Mouse (Mus musculus): ENCODE results near the gene Ssx2ip. TPM values are rescaled to one million over a fixed set of nuclear protein-coding genes. Genes with fewer than 3 reads are reported as not detected.

Ssx2ip gene
- polyA plus RNA-seq, 1 experiment from 2014 or later = 41.5 TPM

DNA sequence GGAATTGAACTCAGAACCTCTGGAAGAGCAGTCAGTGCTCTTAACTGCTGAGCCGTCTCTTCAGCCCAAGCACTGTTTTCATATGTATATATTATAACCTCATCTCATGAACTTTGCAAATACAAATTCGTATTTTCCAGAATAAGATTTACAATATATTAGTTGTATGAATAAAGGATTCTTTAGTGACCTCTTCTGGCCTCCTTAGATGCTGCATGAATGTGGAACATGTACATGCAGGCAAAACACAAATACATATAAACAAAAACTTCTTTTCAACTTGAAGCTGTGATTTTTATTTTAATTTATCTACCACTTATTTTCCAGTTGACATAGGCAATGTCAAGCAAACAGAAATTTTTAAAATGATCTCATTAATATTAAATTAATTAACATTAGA lies 77.6 kb downstream of the Ssx2ip start:
- 82% methylated on average over 2 of the region's 2 CpGs for whole genome bisulfite sequencing

DNA sequence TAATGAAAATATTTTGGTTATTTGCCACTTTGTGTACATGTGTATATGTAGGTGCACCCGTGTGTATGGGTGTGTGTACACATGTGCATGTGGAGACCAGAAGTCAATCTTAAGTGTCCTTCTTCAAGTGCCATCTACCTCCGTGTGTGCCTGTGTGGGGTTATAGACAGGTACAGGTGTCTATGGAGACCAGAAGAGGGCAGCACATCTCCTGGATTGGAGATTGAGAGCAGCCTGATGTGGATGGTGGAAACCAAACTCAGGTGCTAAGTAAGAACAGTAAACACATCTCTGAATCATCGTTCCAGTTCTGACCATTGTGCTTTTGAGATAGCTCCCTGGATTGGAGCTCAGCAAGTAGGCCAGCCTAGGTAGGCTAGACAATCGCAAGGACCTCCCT lies 82.0 kb downstream of the Ssx2ip start:
- DNase-seq (ENCODE audit: extremely low spot score, low spot score) = no peak

More for the DNA sequence above, 77.6 kb downstream of the Ssx2ip start:
- Histone ChIP-seq H3K9me3 (no peaks in the 10 kb centered on the region), H3K27me3 (ENCODE audit: poor library complexity, severe bottlenecking) (no peaks in the 10 kb centered on the region), H3K4me3 (no peak overlapping the region), H3K36me3 (replicated peaks) (0 out of 2 replicates have a peak, but pooled peaks cover 4% of the 10 kb centered on the region), H3K4me1 (no peaks in the 10 kb centered on the region), H3K27ac (no peak overlapping the region)
- DNase-seq (ENCODE audit: extremely low spot score, low spot score) = no peak

More for the DNA sequence above, 82.0 kb downstream of the Ssx2ip start:
- Histone ChIP-seq H3K9me3 (no peaks in the 10 kb centered on the region), H3K4me1 (no peaks in the 10 kb centered on the region), H3K27me3 (ENCODE audit: poor library complexity, severe bottlenecking) (no peaks in the 10 kb centered on the region), H3K4me3 (no peak overlapping the region), H3K27ac (no peak overlapping the region), H3K36me3 (replicated peaks) (0 out of 2 replicates have a peak, but pooled peaks cover 4% of the 10 kb centered on the region)
- 87% methylated on average over 4 of the region's 4 CpGs for WGBS

Small RNA genes within 50 kb of the gene (microRNA-seq; reads per million reads assigned to microRNA genes)
- not detected for gene Gm22901

Other genes starting within 250 kb of the Ssx2ip start
- gene Lpar3, start 183.7 kb upstream of the Ssx2ip start, polyA plus RNA-seq (2016; fragmentation: Nextera tagmentation; extraction: Ambion mirVana) = 0.47 and 0.52 TPM in 2 replicates
- 4.5 and 6.1 TPM in 2 replicates for gene Ctbs, start 45.2 kb downstream of the Ssx2ip start, polyA plus RNA-seq (2016; fragmentation: Nextera tagmentation; extraction: Ambion mirVana)
- gene Spata1, start 95.1 kb downstream of the Ssx2ip start, polyA plus RNA-seq (2016; fragmentation: Nextera tagmentation; extraction: Ambion mirVana) = 5.2 and 5.6 TPM in 2 replicates
- gene Gng5, start 95.2 kb downstream of the Ssx2ip start, polyA plus RNA-seq (2016; fragmentation: Nextera tagmentation; extraction: Ambion mirVana) = 1,224 and 1,240 TPM in 2 replicates
- gene Rpf1, start 116.8 kb downstream of the Ssx2ip start, polyA plus RNA-seq (2016; fragmentation: Nextera tagmentation; extraction: Ambion mirVana) = 68.2 and 70.5 TPM in 2 replicates
- gene Uox, start 165.8 kb downstream of the Ssx2ip start, polyA plus RNA-seq (2016; fragmentation: Nextera tagmentation; extraction: Ambion mirVana) = not detected in 2 replicates
- not detected in 2 replicates for gene Dnase2b, start 211.0 kb downstream of the Ssx2ip start, polyA plus RNA-seq (2016; fragmentation: Nextera tagmentation; extraction: Ambion mirVana)
- not detected in 2 replicates for gene 4930503B20Rik, start 246.7 kb downstream of the Ssx2ip start, polyA plus RNA-seq (2016; fragmentation: Nextera tagmentation; extraction: Ambion mirVana)